Mouse (Mus musculus) embryonic facial prominence, embryonic 15.5 days (tissue): ENCODE measurements around the gene Lancl3. TPM values are rescaled to one million over a fixed set of nuclear protein-coding genes. Genes with fewer than 3 reads are reported as not detected.
"Not testable (repeated sequence)": the region's sequence is repeated elsewhere in the genome, so short reads cannot be mapped to it uniquely, and the experiment has no call there.

Source experiments
- ATAC-seq: fragments of 200-750 bp; cut with Nextera tagmentation; 2 replicates; pipeline ENCODE4 v1.8.0; 2017; ENCODE audit warnings: low read depth, moderate TSS enrichment; ENCODE audit not compliant: insufficient number of reproducible peaks, low FRiP score, low TSS enrichment
- H3K27ac ChIP-seq: fragments of 300-500 bp; sonication (generic); replicated peaks from 2 replicates; pipeline ENCODE4 v1.5.1; 2015; ENCODE audit warnings: mild to moderate bottlenecking, inconsistent platforms
- H3K27me3 ChIP-seq: fragments of 300-500 bp; sonication (generic); 2 replicates; pipeline ENCODE4 v1.6.1; 2015; ENCODE audit warnings: inconsistent platforms
- H3K36me3 ChIP-seq: fragments of 300-500 bp; sonication (generic); 2 replicates; pipeline ENCODE4 v1.6.1; 2015; ENCODE audit warnings: mild to moderate bottlenecking, inconsistent platforms
- H3K4me1 ChIP-seq: fragments of 300-500 bp; sonication (generic); 2 replicates; pipeline ENCODE4 v1.6.1; 2015; ENCODE audit warnings: inconsistent platforms
- H3K4me2 ChIP-seq: fragments of 300-500 bp; sonication (generic); replicated peaks from 2 replicates; pipeline ENCODE4 v1.6.1; 2015; ENCODE audit warnings: mild to moderate bottlenecking, inconsistent platforms
- H3K4me3 ChIP-seq: fragments of 300-500 bp; sonication (generic); replicated peaks from 2 replicates; pipeline ENCODE4 v1.5.1; 2015; ENCODE audit warnings: mild to moderate bottlenecking, inconsistent platforms
- H3K9ac ChIP-seq: fragments of 300-500 bp; sonication (generic); 2 replicates; pipeline ENCODE4 v1.6.1; 2015; ENCODE audit warnings: inconsistent platforms
- H3K9me3 ChIP-seq: fragments of 300-500 bp; sonication (generic); replicated peaks from 2 replicates; pipeline ENCODE4 v1.6.1; 2016; ENCODE audit warnings: inconsistent platforms
- WGBS: fragments of 180-500 bp; shearing (Covaris S2); methylation state at CpG from one replicate; pipeline ENCODE4 v1.1.7; 2015; 5-methylcytosine and 5-hydroxymethylcytosine counted together
- polyA plus RNA-seq: library from polyadenylated mRNA; unstranded; fragments of >200 nt; fragmentation: Nextera tagmentation; extraction: Ambion mirVana; gene quantifications from 2 replicates; pipeline ENCODE4 v1.2.1, GENCODE M21; 2015

Lancl3 gene
- polyA plus RNA-seq, 1 experiment from 2014 or later = 0.96 TPM

GRCm38 (mm10) chrX:9271112-9271511 is 71.4 kb downstream of the Lancl3 start:
- no peak overlapping the region for H3K4me2 ChIP-seq
- no peak for ATAC-seq
- 69% methylated on average over 3 of the region's 3 CpGs for WGBS
- H3K36me3 ChIP-seq = no peaks in the 10 kb centered on the region
- H3K4me1 ChIP-seq = no peaks in the 10 kb centered on the region
- H3K27ac ChIP-seq = no peak overlapping the region
- H3K4me3 ChIP-seq = no peak overlapping the region
- H3K27me3 ChIP-seq = no peaks in the 10 kb centered on the region
- H3K9ac ChIP-seq = no peak overlapping the region
- no peaks in the 10 kb centered on the region for H3K9me3 ChIP-seq

- no peak overlapping the region for H3K9ac ChIP-seq
Observed at GRCm38 (mm10) chrX:9271947-9272459, 72.3 kb downstream of the Lancl3 start.

GRCm38 (mm10) chrX:9272460-9273361 is 73.0 kb downstream of the Lancl3 start, which contains the start of gene Xk:
Gene Xk (plus strand): TSS chrX:9272756.
- WGBS = 14% methylated on average over 85 of the region's 94 CpGs
- peak within 1 kb of the TSS; percentile 15; the same call in 1 of the 2 replicates for H3K9ac ChIP-seq
- peak within 1 kb of the TSS; percentile 55 for H3K4me3 ChIP-seq
- no peaks in the 10 kb centered on the region for H3K9me3 ChIP-seq
- no peaks in the 10 kb centered on the region for H3K36me3 ChIP-seq
- no peak within 1 kb of the TSS for H3K27ac ChIP-seq
- ATAC-seq = peak; percentile 85
- H3K4me1 ChIP-seq = no peaks in the 10 kb centered on the region
- peak within 1 kb of the TSS; percentile 56 for H3K4me2 ChIP-seq
- no peaks in the 10 kb centered on the region for H3K27me3 ChIP-seq

More at GRCm38 (mm10) chrX:9271947-9272459, 72.3 kb downstream of the Lancl3 start:
- 25% methylated on average over 8 of the region's 8 CpGs for WGBS
- H3K4me3 ChIP-seq = peak overlapping the region; percentile 55
- no peaks in the 10 kb centered on the region for H3K27me3 ChIP-seq
- no peak overlapping the region for H3K27ac ChIP-seq
- no peak for ATAC-seq
- H3K9me3 ChIP-seq = no peaks in the 10 kb centered on the region
- no peaks in the 10 kb centered on the region for H3K4me1 ChIP-seq
- no peaks in the 10 kb centered on the region for H3K36me3 ChIP-seq
- peak overlapping the region; percentile 56 for H3K4me2 ChIP-seq

GRCm38 (mm10) chrX:9273377-9274002 is 73.8 kb downstream of the Lancl3 start:
- Histone ChIP-seq H3K4me1 (no peaks in the 10 kb centered on the region), H3K9me3 (no peaks in the 10 kb centered on the region), H3K27ac (no peak overlapping the region), H3K27me3 (no peaks in the 10 kb centered on the region), H3K36me3 (no peaks in the 10 kb centered on the region), H3K4me3 (peak overlapping the region; percentile 55), H3K9ac (no peak overlapping the region), H3K4me2 (peak overlapping the region; percentile 56)
- WGBS = 53% methylated on average over 12 of the region's 12 CpGs
- ATAC-seq = no peak

- Histone ChIP-seq H3K4me3 (no peak overlapping the region), H3K4me2 (no peak overlapping the region), H3K36me3 (no peaks in the 10 kb centered on the region), H3K9me3 (no peaks in the 10 kb centered on the region), H3K27ac (no peak overlapping the region), H3K4me1 (no peaks in the 10 kb centered on the region), H3K27me3 (no peaks in the 10 kb centered on the region), H3K9ac (no peak overlapping the region)
- ATAC-seq = no peak
- WGBS = 70% methylated on average over 8 of the region's 8 CpGs
Observed at GRCm38 (mm10) chrX:9274321-9274720, 74.6 kb downstream of the Lancl3 start.

- H3K9ac ChIP-seq, H3K27ac ChIP-seq, H3K4me2 ChIP-seq, H3K4me3 ChIP-seq, H3K27me3 ChIP-seq, H3K4me1 ChIP-seq, ATAC-seq, H3K36me3 ChIP-seq, H3K9me3 ChIP-seq: not testable (repeated sequence)
- WGBS = no CpG with 5 or more reads among the region's 1 CpGs
Observed at GRCm38 (mm10) chrX:9283464-9283863, 83.8 kb downstream of the Lancl3 start, which contains the start of gene H2al1m. Gene H2al1m (plus strand): TSS chrX:9283764.

GRCm38 (mm10) chrX:9293140-9293829 is 93.6 kb downstream of the Lancl3 start:
- H3K4me2 ChIP-seq, H3K4me3 ChIP-seq, H3K9me3 ChIP-seq, H3K27ac ChIP-seq, H3K9ac ChIP-seq, H3K36me3 ChIP-seq, ATAC-seq, H3K4me1 ChIP-seq, H3K27me3 ChIP-seq: not testable (repeated sequence)
- WGBS = 83% methylated on average over 4 of the region's 4 CpGs

- WGBS = 84% methylated on average over 5 of the region's 5 CpGs
- no peak overlapping the region for H3K4me3 ChIP-seq
- H3K9ac ChIP-seq = no peak overlapping the region
- no peaks in the 10 kb centered on the region for H3K9me3 ChIP-seq
- H3K36me3 ChIP-seq = no peaks in the 10 kb centered on the region
- no peak overlapping the region for H3K27ac ChIP-seq
- H3K4me1 ChIP-seq = no peaks in the 10 kb centered on the region
- no peak for ATAC-seq
- no peaks in the 10 kb centered on the region for H3K27me3 ChIP-seq
- no peak overlapping the region for H3K4me2 ChIP-seq
Observed at GRCm38 (mm10) chrX:9298413-9298864, 98.7 kb downstream of the Lancl3 start.

- no peaks in the 10 kb centered on the region for H3K4me1 ChIP-seq
Observed at GRCm38 (mm10) chrX:9302791-9303190, 103.1 kb downstream of the Lancl3 start.

GRCm38 (mm10) chrX:9303455-9303854 is 103.8 kb downstream of the Lancl3 start:
- H3K9me3 ChIP-seq = no peaks in the 10 kb centered on the region
- no peaks in the 10 kb centered on the region for H3K4me1 ChIP-seq
- H3K27ac ChIP-seq = no peak overlapping the region
- H3K9ac ChIP-seq = no peak overlapping the region
- H3K4me2 ChIP-seq = no peak overlapping the region
- ATAC-seq = no peak
- no peak overlapping the region for H3K4me3 ChIP-seq
- H3K36me3 ChIP-seq = no peaks in the 10 kb centered on the region
- WGBS = 71% methylated on average over 1 of the region's 1 CpGs
- H3K27me3 ChIP-seq = no peaks in the 10 kb centered on the region

More at GRCm38 (mm10) chrX:9302791-9303190, 103.1 kb downstream of the Lancl3 start:
- no peaks in the 10 kb centered on the region for H3K27me3 ChIP-seq
- H3K4me2 ChIP-seq = no peak overlapping the region
- H3K36me3 ChIP-seq = no peaks in the 10 kb centered on the region
- no peaks in the 10 kb centered on the region for H3K9me3 ChIP-seq
- WGBS = 72% methylated on average over 5 of the region's 5 CpGs
- H3K4me3 ChIP-seq = no peak overlapping the region
- H3K9ac ChIP-seq = no peak overlapping the region
- no peak for ATAC-seq
- H3K27ac ChIP-seq = no peak overlapping the region

GRCm38 (mm10) chrX:9316457-9316856 is 116.8 kb downstream of the Lancl3 start:
- not testable (repeated sequence) for ATAC-seq, H3K4me3 ChIP-seq, H3K4me1 ChIP-seq, H3K9ac ChIP-seq, H3K9me3 ChIP-seq, H3K27me3 ChIP-seq, H3K36me3 ChIP-seq, H3K4me2 ChIP-seq, H3K27ac ChIP-seq
